Mouse (Mus musculus) megakaryocyte, adult 5-6 weeks (primary cell): ENCODE measurements around the gene Ccdc170. TPM values are rescaled to one million over a fixed set of nuclear protein-coding genes. Genes with fewer than 3 reads are reported as not detected.
A peak's percentile ranks its signal among the peaks of the same experiment; 100 is the strongest.

Experiments
- ATAC-seq: 2 replicates; pipeline ENCODE4 v1.8.0; 2016; ENCODE audit warnings: mild to moderate bottlenecking, inconsistent platforms; ENCODE audit not compliant: poor library complexity, severe bottlenecking
- total RNA-seq, 2 experiments: library from RNA; stranded (forward) in 1 of 2; stranded (reverse) in 1 of 2; fragments of 153-499, 151-499 nt in 1 of 2; fragments of 221-1000, 200-1000 nt in 1 of 2; gene quantifications; 2 replicates each; pipeline versions ENCODE4 v1.2.3 to v1.2.4; 2015 to 2017

Ccdc170 gene
- total RNA-seq, 2 experiments from 2014 or later, result 0.22 TPM; not detected in 1

DNA sequence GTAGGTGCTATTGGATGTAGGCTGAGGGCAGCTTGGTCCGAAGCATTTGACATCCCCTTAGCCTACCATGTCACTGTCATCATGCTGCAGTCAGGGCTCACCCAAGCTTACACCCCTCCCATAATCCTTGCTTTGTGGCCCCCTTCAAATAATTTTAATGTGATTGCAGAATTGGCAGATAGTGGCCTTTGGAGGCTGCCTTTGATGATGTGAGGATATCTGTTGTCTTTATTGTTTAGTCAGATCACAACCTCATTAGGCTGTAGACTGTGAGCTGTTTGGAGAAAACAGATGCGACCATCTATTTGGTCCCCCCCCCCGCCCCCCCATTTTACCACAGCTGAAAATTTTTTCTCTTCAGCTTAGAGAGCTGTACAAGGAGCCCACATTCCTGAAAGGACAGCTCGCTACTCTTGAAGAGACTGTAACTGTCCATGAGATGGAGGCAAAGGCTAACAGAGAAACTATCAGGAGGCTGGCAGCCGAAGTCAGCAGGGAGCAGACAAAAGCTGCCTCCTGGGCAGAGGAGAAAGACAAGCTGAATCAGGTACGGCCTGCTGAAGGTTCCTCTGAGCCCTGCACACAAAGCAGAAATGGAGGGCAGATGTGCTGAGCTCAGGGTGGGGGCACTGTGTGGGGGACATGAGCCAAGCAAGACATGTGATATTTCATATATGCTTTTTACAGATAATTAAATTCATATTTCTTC is 38.2 kb downstream of the Ccdc170 start:
- ATAC-seq, result no peak

DNA sequence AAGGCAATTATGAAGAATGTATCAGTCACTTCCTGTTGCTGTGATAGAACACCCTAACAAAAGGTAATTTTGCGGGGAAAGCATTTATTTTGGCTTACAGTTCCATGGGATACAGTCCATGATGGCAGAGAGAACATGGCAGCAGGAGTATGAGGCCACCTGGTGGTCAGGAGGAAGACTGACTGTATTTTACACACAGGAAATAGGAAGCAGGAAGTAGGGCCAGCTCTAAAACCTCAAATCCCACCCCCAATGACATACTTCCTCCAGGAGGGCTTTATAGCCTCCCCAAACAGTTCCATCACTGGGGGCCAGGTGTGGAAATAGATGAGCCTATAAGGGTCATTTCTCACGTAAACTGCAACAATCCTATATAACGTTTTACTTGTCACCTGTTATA is 39.8 kb downstream of the Ccdc170 start:
- ATAC-seq, result peak; percentile 43; the same call in 1 of the 2 replicates

DNA sequence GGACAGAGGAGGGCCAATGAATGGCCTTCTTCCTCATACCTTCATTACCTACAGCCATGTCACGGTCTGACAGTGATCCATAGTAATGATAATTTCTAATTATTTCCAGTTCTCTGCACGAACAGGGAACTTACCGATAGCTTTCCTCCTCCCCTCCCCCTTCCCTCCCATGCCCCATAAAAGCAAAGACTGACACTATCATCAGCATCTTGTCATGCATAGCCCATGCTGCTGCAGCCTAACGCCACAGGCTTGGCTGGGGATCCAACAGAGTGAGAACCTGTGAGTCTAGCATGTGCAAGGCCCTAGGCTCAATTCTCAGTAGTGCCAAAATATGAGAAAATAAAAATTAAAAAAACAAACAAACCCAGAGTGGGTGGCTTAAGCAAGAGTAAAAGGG is 40.8 kb downstream of the Ccdc170 start:
- ATAC-seq, result no peak

DNA sequence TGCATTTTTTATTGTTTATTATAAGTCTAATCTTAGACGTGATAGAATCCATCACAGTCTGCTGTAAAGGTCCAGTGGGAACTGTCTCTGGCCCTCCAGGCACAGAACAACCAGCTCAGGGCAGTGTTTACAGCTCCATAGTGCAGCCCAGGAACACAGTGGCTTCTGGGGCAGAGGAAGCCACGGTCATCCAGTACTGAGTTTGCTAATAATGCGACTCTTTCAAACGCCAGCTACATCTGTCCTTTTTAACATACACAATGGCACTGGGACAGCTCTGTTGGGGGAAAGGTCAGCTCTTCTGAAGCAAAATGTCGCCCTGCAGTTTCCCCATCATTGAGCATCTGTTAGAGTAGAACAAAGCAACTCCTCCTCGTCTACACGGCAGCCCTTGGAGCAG is 45.7 kb downstream of the Ccdc170 start:
- no peak for ATAC-seq

DNA sequence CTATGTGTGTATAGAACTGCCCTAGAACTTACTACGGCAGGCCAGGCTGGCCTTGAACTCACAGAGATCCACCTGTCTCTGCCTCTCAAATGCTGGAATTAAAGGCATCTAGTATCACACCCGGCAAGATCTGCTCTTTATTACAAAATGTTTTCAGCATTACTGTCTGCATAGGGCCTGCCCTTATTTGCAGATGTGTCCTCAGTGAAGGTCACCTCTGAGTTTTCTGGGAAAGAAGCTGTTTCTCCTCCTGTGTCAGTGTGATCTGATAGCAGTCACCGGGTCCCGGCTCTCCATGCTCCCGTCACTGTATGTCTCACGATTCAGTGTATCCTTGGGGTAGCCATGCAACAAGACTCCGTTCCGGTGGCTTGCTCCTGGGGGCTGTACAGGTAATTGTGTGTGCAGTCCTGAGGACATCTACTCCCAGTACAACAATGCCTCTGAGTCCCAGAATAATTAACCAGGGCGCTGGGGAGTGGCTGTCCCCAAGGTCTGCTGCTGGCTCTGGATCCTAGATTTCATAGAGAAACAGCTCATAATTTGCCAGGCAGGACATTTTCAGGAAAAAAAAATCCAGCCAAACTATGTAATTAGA is 48.4 kb downstream of the Ccdc170 start:
- no peak for ATAC-seq

DNA sequence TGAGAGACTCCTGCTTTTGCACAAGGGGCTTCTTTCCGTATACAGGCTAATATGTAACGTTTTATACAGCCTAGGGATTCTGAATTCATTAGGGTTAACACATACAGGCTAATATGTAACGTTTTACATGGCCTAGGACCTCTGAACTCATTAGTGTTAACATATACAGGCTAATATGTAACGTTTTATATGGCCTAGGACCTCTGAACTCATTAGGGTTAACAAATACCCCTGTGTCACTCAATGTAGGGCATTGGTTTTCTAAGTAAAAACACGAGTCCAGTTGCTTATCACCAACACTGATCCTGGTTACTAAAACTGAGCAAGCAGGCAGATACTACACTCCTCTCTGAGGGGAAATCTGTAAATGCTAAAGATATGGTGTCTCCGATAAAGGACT is 49.6 kb downstream of the Ccdc170 start:
- ATAC-seq, result no peak

DNA sequence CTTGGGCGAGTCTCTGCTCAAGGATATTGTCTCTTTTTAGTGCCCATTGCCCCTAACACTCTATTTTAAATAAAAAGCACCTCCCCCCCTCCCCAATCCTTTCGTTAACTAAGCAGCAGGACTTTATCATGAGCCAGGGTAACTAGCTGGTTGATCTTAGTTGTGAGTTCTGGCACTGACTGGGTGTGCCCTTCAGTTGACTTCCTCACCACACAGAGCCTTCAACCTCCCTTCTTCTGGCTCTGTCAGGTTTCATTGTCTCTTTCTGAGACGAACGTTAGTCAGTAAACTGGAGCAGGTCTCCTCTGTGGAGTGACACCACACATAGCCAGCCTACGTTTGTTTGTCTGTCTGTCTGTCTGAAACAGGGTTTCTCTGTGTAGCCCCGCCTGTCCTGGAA is 50.4 kb downstream of the Ccdc170 start:
- ATAC-seq, result no peak

DNA sequence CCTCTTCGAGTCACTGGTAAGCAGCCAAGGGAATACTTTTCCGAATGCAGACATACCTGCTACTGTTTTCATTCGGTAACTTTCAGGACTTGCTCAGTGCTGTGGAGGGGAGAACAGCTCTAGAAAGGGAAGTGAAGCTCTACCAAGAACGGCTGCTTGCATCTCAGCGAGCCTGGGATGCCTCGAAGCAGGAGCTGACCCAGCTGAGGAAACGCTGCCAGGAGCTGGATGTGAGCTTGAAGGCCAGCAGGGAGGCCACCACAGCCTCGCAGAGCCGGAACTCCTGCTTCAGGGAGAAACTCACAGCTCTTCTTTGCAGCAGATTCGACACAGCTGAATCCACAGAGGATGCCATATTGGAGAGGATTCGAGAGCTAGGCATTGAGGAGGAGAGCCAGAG is 51.6 kb downstream of the Ccdc170 start:
- peak; percentile 45; the same call in 1 of the 2 replicates for ATAC-seq

DNA sequence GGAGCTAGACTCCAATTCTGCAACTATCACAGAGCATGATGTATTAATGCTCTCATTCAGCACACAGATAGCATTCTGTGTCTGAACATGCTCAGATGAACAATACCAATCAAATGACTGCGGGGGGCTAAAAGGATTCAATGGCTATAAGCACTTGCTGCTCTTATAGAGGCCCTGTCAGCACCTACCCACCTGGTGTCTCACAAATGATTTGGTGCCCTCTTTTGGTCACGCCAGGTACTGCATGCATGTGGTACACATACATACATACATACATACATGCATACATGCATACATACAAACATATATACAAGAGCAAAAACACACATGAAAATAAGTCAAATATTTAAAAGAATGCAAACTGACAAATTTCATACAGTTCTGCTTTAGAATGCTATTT is 63.2 kb downstream of the Ccdc170 start:
- ATAC-seq, result no peak

DNA sequence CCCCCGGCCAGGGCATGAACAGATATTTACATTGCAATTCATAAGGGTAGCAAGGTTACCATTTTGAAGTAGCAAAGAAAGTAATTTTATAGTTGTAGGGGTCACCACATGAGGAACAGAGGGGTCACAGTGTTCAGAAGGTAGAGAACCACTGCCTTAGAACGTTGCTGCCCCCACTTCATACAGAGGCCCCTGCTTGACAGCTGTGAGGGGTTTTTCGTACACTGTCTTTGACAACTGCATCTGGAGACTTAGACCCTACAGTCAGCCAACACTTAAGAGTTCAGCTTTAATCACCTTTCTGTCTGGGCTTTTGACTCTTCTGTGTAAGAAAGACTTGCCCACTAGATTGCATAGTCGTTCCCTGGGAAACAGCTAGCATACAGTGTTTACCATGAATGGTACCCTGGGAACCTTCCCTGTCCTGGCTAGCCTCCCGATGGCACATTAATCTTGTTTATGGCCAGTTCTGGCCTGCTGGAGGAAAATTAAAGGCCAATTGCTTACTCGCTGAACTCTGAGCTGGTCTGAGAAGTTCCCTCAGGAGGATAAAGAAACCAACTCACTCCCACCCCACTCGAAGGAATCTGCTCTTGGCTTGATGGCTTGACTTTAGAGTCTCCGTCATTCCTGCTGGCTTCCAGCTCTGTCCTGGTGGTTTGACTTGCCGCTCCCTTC is 71.3 kb downstream of the Ccdc170 start:
- ATAC-seq, result no peak

DNA sequence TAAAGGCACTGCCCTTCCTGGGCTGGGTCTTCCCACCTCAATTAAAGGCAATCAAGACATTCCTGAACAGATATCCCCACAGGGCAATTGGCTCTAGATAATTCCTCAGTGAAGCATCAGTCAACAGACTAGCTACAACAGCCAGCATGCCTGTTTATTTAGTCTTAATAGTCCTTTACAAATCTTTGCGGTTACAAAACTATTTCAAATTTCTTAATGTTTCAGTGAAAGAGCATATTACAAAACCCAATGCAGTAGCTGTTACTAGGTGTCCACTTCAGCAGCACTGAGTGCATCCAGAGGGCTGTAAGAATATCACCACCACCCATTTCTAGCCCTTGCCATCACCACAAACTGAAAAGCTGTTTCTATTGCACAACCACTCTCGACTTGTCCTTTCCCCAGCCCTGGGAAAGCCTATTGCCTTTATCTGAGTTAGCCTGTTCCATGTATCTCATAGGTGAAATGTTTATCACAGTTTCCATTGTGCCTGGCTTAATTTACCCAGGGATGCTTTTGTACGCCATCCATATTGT is 74.6 kb downstream of the Ccdc170 start:
- peak; percentile 57 for ATAC-seq

DNA sequence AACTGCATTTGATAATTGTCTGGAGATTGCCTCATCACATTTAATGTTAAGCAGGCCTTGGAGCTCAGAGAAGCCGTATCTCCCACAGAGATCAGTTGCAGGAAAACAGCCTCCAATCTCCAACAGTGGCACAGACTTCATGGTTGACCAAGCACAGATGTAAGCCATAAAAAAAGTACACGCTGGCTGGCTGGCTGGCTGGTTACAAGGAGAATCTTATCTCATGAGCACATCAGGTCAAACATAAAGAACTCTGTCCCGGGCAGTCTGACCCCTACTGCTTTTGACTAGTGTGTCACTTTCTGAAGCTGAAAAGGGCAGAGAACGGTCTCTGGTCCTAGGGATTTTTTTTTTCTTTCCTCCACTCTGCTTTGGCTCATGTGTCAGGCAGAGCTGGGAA is 76.8 kb downstream of the Ccdc170 start:
- no peak for ATAC-seq

DNA sequence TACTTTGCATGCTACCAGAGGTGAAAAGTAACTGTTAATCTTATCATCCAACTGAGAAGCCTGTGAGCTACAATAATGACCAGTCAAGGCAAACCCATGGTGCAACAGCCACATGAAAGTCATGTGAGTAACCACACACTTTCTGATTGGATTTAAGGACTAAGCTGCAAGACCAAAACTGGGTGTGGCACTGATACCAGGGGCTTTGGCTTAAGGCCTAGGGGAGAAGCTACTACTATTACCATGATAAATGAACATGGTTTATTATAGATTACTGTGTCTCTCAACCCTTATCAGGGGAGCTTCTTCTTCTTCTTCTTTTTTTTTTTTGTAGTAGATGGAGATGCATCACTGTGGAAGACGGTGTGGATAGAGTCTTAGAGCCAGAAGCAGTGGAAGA is 82.8 kb downstream of the Ccdc170 start:
- ATAC-seq, result no peak

DNA sequence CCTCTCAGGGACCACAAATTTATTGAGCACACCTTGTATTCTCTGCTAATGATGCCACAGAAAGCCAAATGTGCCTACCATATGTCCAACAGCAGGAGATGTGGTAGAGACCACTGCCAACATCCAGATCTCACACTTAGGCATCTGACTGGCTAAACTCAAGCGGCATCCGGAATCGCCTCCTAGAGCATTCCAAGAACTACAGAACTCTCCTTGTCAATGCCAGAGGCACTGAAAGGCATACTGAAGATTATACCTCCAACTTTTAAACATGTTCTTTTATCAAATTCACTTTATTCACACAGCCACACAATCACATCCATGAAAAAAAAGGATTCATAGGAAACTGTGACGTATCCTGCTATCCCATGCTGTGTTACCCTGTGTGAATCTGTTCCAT is 88.5 kb downstream of the Ccdc170 start:
- no peak for ATAC-seq

DNA sequence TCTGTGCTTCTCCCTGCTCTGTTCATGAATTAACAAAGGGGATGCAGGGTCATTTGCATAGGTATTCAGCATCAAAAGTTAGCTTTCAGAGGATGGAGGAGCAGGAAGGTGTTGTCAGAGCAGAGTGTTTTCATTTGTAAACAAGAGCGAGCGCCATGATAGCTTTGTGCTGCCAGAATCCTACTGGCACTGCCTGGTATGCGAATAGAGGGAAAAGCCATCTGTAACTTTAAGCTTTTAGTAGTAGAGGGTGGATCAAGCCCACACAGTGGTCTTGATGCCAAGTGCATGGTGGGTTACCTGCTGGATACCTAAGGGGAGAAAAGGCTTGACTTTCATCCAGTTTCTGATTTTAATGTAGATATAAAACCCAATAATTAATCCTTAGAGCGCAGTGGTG is 89.0 kb downstream of the Ccdc170 start:
- ATAC-seq, result no peak

DNA sequence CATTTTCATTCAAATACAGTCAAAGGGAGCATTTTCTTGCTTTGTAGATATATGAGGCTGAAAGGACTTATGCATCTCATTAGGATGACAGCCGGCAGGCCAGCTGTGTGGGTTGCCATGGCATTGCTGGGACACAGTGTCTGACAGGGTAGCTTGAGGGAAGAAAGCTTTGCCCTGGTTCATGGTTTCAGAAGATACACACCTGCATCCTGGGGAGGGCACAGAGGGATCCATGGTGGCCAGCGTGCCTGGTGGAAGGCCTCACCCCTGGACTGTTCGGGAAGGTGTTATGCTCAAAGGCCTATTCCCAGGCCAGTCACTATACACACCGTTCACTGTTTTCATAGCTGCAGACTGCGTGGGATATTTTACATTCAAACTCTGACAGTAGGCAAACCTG is 99.6 kb downstream of the Ccdc170 start:
- no peak for ATAC-seq

DNA sequence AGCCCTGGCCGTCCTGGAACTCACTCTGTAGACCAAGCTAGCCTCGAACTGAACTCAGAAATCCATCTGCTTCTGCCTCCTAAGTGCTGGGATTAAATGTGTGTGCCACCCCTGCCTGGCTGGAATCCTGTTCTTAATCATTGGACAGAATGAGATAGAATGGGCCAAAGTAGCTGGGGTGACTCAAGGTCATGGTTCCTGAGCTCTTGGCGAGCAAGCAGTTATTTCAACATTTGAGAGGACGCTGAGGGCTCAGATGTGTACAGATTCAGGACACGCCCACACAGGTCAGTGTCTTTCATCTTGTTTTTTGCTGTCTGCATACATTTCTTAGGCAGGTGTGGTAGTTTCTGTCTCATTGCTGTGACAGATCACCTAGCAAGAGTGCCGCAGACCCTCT is 104.4 kb downstream of the Ccdc170 start:
- no peak for ATAC-seq

DNA sequence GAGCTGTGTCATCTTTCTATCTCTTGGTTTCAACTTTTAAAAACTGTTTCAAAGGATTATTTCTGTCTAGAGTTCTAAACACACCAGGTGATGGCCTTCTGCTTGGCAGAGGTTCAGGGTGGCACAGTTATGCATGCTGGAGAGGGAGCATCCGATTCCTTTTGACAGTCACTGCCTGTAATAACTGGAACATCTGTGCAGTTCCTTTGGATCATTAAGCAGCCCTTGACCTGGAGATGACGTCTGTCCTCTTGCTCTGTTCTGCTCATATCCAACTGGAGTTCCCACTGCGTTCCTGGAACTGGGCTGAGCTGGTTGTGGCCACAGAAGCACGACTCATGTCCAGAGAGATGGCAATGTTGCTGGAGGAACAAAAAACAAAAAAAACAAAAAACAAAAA is 107.3 kb downstream of the Ccdc170 start:
- ATAC-seq, result no peak

DNA sequence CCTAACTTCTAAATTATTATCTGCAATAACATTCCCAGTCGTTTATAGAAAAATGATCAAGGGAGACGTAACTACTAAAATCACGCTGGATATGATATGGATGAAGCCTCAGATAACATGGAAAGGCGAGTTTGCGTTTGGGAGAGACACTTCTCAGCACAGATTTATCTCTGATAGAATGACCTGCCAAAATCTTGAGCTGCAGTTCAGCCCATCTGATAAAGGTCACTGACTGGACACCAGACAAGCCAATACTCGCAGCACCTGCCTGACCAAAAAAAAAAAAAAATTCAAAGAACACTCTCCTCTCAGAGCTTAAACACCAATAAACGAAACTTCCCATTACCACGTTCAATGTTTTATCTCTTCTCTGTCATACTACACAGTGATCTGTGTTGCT is 108.7 kb downstream of the Ccdc170 start:
- no peak for ATAC-seq

DNA sequence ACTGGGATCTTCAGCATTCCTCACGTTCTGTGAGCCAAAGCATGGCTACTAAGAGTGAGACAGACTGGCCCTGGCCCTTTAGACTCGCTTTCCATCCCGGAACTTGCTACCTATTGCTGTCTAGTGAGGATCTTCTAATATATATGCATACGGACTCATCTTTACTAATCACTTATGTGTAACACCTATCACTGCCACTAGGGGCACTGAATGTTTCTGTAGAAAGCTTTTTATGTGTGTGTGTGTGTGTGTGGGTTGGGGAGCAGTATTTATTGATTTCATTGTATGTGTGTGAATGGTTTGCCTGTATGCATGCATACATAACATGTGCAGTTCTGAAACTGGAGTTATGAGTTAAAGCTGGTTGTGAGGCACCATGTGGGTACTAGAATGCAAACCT is 111.5 kb downstream of the Ccdc170 start:
- peak; percentile 52; the same call in 1 of the 2 replicates for ATAC-seq

DNA sequence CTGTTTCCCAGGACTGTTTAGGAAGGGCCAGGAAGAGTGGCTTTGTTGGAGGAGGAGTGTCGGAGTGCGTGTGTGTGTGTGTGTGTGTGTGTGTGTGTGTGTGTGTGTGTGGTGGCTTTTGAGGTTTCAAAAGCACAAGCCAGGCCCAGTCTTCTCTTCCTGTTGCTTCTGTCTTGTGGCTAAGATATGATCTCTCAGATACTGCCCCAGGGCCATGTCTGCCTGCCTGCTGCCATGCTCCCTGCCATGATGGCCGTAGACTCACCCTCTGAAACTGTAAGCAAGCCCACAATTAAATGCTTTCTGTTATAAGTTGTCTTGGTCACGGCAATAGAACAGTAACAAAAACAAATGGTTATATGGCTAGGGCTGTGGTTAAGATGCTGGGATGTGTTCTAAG is 114.9 kb downstream of the Ccdc170 start:
- ATAC-seq, result no peak

DNA sequence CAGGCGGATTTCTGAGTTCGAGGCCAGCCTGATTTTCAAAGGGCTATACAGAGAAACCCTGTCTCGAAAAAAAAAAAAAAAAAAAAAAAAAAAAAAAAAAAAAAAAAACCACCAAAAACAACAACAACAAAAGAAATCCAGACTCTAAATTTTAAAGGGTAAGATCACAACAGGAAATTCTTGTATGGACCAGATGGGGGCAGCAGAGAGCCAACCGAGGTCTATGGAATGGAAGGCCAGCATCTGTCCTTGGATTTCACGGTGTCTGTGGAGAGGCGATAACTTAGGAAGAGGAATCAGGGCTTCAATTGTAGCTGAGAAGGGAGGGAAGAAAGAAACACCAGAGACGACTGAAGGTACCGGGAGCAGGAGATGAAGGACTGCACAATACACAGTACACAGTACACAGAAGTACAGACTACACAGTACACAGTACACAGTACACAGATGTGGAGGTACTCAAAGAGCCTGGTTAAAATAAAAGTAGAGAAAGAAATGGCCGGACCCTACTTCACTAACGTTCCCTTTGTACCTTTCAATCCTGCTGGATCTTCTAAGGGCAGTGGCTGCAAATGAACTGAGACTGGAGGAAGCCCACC is 116.0 kb downstream of the Ccdc170 start:
- peak; percentile 46; the same call in 1 of the 2 replicates for ATAC-seq
